Mouse (Mus musculus): ENCODE data around the gene Rnf135. TPM values are rescaled to one million over a fixed set of nuclear protein-coding genes. Genes with fewer than 3 reads are reported as not detected.
"Not testable (repeated sequence)": the region's sequence is repeated elsewhere in the genome, so short reads cannot be mapped to it uniquely, and the experiment has no call there.

Rnf135 gene
- polyA plus RNA-seq, 1 experiment = 4.8 TPM

DNA sequence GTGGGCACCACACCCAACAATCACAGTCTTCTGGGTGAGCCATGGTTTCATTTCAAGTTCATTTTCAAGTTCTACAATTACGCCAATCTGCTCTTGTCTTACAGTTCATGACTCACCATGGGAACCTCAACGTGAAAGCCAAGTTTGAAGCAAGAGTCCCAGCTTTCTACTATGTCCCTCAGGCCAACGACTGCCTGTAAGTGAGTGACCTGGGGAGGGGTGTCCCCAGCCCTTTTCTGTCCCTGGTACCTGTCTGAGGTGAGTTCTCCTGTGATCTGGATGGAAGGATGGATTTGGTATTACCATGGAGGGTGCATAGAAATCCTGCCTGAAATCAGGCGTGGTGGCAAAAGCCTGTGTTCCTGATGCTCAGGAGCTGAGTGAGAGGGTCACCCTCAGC lies 26.8 kb upstream of the Rnf135 start:
- 65% methylated on average over 4 of the region's 4 CpGs for WGBS
- DNase-seq (ENCODE audit: low read depth, low spot score) = no peak

DNA sequence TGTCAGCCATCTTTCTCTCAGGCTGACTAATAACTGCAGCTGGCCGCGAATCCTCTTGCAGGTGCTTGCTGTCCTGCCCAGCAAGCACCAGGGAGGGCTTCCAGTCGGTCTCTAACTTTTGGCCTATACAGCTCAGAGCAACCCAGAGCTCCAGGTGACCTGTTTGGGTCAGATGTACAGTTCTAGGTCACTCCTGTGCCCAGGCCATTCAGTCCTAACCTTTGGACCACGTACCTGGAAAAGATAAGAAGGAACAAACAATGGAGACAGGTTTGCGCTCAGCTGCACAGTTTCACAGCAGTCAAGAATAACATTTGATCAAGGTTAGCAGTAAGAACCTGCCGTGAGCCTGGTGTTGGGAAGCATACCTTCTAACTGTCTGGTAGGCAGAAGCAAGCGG lies 24.6 kb upstream of the Rnf135 start:
- DNase-seq (ENCODE audit: low read depth, low spot score) = no peak
- WGBS = 37% methylated on average over 7 of the region's 7 CpGs

DNA sequence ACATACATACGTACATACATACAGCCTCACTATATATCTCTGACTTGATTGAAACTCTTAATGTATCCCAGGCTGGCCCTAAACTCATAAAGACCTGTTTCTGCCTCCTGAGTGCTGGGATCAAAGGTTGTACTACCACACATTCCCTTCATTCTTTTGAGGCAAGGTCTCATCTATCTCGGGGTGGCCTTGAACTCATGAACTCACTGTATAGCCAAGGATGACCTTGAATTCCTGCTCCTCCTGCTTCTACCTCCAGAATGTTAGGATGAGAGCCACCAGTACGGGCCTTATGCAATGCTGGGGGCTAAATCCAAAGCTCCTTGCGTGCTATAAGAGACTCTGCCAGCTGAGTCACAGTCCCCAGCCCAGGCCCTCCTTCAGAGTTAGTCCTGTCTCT lies 22.6 kb upstream of the Rnf135 start:
- no peak for DNase-seq (ENCODE audit: low read depth, low spot score)
- WGBS = 73% methylated on average over 4 of the region's 4 CpGs

DNA sequence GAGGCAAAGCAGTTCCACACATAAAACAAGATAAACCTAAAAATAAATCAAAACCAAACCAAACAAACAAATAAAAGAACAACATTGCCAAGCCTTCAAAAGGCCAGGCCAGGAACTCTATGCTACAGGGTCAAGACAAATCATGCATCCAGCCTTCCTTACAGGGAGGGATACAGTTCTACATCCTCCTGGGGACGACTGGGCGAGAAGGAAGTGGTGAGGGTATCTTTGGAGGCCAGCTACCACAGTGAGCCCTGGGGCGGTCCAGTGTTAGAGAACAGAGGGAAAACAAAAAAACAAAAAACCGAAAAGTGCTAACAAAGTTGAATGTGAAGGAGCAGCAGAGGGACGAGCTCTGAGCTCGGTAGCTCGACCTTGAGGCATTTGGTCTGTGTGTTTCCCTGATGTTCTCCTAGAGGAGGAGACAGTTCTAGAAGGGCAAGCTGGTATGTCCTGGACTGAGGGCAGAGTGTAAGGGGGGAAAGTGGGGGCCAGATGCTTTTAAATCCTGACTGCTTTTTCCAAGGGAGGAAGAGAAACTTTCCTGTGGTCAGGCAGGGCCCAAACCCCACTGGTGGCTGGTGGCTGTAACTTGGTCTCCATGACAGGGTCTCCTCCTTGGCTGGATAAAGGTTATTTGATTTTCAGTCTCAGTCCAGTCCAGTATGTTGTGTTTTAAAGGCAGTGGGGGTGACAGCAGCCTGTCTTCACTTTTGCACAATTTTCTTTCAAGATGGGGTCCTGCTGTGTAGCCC lies 20.1 kb upstream of the Rnf135 start:
- no peak for DNase-seq (ENCODE audit: low read depth, low spot score)
- 73% methylated on average over 7 of the region's 7 CpGs for WGBS

DNA sequence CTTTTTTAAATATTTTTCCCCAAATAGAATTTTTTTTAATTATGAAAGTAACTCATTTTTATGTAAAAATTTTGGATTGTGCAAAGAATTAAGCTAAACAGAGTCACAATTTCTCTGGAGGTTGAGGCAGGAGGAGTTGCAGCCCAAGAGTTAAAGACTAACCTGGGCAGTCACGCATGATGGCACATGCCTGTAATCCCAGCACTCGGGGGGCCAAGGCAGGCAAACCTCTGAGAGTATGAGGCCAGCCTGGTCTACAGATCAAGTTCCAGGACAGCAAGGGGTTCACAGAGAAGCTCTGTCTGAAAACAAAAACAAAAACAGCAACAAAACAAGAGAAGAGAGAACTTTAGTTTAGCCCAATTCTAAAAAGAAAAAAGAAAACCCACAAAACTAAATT lies 19.4 kb upstream of the Rnf135 start:
- DNase-seq (ENCODE audit: low read depth, low spot score) = no peak
- WGBS = 63% methylated on average over 2 of the region's 2 CpGs

DNA sequence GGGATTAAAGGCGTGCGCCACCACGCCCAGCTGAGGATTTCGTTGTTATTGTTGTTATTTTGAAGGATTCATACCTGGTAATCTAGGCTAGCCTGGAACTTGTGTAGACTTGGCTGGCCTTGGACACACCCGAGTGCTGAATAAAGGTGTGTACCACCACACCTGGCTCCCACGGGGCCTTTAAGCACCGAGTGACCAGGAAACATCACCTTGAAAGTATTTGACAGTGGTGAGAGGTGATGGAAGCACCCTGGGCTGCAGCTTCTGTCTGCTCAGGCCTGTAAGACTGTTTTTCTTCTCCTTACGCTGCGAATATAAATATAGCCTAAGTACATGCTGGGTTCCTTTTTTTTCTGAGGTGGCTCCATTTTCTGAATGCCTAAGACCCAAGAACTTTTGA lies 15.5 kb upstream of the Rnf135 start:
- 66% methylated on average over 9 of the region's 9 CpGs for WGBS
- no peak for DNase-seq (ENCODE audit: low read depth, low spot score)

DNA sequence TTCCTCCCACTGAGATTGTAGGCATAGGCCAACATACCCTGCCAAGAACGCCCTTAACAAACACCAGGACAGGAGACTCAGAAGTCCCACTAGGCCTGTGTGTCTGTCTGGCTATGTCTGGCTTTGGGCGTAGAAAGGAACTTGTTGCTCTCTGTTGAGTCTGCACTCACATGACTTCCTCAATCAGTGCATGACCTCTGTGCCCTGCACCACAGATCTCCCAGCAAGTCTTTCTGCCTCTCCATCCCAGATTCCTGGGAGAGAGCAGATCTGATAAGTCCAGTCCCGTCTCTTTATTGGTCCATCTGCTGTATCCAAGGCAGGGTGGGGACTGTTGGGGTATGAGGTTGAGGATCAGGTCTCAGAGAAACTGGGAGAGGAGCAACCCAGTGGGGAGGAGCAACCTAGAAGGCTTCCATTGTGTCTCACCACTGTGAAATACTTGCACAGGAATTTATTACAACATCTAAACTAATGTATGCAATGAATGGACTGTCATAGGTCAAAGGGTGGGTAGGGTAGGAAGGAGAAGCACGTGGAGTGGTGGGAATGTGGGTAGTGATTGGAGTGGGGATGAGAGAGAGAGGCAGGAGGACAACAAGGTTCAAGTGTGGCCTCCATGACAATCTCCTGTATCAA lies 14.9 kb upstream of the Rnf135 start:
- DNase-seq (ENCODE audit: low read depth, low spot score) = no peak
- WGBS = 46% methylated on average over 4 of the region's 4 CpGs

DNA sequence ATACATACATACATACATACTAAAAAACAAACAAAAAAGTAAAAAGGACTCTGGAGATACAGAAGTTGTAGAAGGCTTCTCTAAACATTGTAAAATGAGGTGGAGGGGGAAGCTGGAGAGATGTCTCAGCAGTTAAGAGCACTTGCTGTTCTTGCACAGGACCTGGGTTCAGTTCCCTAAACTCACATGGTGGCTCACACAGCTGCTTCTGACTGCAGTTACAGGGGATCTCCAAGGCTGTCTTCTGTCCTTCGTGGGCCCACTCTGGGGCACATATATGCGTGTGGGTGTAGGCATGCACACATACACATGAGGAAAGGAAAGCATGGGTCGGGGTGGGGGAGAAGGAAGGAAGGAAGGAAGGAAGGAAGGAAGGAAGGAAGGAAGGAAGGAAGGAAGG lies 14.0 kb upstream of the Rnf135 start:
- WGBS = 74% methylated on average over 3 of the region's 3 CpGs

DNA sequence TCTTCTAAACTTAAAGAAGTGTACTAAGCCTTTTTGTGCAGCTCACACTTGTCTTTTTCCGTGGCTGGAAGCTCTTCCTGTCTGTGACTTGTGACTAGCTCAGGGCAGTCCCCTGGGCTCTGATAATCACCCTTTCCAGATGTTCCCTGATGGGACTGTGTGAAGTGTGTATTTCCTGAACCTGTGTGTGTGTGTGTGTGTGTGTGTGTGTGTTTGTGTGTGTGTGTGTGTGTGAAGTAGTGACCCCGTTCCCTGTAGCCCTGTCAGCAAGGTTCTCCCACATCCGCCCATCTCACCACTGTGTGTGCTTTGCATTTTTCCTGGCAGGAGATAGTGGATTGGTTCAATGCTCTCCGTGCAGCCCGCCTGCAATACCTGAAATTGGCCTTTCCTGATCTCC lies 13.3 kb upstream of the Rnf135 start:
- no peak for DNase-seq (ENCODE audit: low read depth, low spot score)
- WGBS = 65% methylated on average over 5 of the region's 5 CpGs

More for the DNA sequence above, 14.0 kb upstream of the Rnf135 start:
- DNase-seq (ENCODE audit: low read depth, low spot score) = no peak

DNA sequence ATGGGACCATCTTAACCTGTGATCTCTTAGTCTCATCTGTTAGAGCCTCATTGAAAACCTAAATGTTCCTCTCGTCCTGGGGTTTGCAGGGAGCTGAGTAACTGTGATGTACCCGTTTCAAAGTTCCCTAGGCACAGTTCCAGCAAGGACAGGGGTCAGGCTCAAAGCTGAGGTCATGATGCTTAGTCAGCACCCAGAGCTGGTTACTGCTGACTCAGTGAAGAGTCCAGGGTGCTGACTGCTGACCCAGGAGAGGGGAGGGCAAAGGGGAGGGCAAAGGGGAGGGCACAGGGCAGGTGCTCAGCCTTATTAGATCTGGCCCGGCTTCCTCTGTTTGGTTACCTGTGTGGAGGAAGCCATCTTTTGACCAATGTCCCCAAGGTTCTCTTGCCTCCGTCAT lies 11.8 kb upstream of the Rnf135 start:
- no peak for DNase-seq (ENCODE audit: low read depth, low spot score)
- WGBS = 40% methylated on average over 4 of the region's 4 CpGs

DNA sequence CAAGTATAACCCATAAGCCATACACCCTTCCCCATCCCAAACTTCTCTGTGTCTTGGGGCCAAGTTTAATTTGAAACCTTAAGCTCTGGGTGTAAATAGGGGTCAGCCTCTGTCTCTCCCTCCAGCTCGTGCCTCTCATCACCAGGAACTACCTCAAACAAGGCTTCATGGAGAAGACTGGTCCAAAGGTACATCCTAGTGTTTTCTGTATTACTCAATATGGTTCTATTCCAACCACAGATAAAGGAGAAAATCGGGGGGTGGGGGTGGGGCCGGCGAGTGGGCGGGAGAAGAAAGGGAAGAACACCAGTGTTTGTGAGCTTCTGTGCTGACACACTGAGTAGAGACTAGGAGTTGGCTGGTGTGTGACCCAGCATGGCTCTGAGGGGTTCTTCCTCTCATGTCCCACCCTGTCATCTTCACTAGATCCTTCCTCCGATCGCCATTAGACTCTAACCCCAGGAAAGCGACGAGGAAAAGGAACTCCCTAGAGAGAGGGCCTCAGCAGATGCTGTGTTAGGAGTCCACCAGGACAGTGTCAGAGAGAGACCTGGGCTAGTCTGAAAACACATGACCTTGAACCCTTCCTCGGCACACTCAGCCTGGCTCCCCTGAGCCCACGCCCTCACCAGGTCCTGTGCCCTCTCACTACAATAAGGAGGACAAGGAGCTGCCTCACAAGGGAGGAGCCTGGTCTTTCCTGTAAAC lies 9.5 kb upstream of the Rnf135 start:
- 74% methylated on average over 11 of the region's 11 CpGs for WGBS
- DNase-seq (ENCODE audit: low read depth, low spot score) = no peak

DNA sequence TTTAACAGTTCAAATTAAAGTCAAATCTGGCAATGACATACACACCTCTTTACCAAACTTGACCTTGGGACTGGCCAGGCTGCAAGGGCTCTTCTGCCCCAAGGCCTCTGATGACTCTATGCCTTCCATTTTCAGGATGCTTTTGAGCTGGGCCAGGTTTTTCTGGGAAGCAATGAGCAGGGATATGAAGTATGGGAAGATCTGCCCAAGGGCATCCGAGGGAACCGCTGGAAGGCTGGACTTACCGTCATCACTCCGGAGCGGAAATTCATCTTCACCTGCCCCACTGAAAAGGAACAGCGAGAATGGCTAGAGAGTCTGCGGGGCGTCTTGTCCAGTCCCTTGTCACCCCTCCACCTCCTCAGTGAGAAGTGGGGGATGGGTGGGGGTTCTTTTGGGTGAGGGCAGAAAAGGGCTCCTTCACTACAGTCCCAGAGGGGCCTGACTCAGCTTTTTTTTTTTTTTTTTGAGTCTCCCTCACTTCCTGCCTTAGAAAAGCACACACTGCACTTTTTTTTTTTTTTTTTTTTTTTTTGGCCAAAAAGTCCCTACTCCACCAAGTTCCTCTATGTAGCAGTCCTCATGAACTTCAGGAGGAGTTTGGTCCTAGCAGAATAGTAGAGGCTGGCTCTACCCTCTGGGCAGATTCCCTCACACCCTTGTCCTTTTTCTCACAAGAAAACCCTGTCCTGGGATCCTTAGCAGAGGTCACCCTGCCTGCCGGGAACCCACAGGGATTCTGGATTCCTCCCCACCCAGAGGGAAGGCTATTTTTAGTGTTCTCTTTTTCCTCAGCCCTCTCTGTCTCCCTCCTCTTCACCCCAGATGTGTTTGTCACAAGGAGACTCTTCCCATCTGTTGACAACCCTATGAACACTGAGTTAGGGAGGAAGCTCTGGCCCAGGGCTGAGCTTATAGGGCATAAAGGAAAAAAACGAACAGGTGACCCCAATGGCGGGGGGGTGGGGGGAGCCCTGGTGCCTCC lies 6.4 kb upstream of the Rnf135 start:
- 83% methylated on average over 11 of the region's 11 CpGs for WGBS
- DNase-seq (ENCODE audit: low read depth, low spot score) = no peak

DNA sequence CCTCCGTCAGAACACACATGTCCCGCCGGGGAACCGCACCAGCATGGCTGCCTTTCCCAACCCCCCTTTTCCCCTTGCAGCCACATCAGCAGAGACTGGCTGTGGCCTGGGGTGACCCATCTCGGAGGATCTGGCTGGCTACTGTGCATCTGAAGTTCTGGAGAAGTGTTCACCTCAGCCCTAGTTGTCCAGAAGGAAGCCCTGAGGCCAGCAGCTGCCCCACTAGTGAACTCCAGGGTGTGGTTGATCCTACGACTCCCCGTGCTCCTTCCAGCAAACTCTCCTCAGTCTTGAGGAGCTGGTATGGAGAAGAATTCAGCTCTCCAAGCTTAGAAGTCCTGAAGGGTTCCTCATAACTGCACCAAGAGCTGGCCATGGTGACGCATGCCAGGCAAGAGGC lies 5.3 kb upstream of the Rnf135 start:
- 74% methylated on average over 8 of the region's 8 CpGs for whole genome bisulfite sequencing
- DNase-seq (ENCODE audit: low read depth, low spot score) = no peak

DNA sequence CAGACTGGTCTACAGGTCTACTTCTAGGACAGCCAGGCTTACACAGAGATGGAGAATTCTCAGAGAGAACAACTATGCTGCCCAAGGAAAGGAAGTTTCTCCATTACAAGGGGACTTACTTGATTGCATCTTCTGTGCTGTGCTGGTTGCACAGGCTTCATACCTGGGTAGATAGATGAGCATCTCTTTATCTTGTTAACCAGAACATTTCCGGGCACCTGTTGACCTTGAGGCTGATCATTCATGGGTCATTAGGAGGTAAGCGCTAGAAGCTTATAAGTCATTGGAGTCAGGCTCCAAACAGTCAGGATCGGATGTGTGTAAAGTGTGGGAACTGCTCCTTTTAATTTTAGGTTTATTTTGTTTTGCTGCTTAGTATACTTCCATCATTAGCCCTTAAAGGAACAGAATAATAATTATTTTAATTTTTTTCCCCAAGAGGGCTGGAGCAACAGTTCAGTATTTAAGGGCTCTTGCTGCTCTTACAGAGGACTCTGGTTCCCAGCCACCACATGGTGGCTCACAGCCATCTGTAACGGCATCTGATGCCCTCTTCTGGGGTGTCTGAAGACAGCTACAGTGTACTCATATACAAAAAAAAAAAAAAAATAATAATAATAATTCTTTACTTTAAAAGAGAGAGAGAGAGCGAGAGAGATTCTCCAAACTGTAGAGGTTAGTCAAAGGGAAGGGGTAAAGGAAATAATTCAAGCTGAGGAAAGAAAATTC lies 2.5 kb upstream of the Rnf135 start:
- WGBS = 70% methylated on average over 5 of the region's 5 CpGs
- DNase-seq (ENCODE audit: low read depth, low spot score) = no peak

DNA sequence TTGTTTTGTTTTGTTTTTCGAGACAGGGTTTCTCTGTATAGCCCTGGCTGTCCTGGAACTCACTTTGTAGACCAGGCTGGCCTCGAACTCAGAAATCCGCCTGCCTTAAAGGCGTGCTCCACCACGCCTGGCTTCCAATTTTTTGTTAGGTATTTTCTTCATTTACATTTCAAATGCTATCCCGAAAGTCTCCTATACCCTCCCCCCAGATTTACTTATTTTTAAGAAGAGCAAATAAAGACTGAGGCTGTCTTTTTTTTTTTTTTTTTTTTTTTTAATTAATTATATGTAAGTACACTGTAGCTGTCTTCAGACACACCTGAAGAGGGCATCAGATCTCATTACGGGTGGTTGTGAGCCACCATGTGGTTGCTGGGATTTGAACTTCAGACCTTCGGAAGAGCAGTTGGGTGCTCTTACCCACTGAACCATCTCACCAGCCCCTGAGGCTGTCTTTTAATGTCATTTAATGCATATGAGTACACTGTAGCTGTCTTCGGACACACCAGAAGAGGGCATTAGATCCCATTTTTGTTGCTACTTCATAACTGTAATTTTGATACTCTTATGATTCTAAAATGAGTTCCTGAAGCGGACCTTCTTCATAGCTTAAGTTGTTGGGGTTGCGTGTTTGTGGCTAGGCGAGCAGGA lies 472 bp upstream of the Rnf135 start:
- WGBS = 39% methylated on average over 12 of the region's 12 CpGs
- not testable (repeated sequence) for DNase-seq (ENCODE audit: low read depth, low spot score)

DNA sequence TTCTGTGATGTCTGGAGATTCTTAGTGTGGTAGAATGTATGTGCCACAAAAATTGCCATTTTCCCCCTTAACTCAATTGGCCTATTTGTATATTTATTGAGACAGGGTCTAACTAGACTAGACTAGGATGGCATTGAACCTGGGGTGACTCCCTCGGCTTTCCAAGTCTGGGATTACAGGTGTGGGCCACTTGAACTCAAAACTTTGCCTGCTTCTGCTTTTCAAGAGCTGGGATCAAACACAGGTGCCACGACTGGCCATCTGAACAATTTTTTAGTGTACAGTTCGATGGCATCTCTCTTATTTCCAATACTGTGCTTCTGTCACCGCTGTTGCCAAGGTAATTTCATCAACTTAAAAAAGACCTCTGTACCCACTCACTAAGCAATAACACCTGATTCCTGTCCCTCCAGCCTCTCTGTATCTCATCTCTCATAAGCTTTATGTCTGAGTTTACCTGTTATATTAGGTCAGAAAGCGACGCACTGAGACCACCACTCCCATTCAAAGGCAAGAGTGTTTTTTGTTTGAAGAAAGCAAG lies 950 bp downstream of the Rnf135 start:
- 71% methylated on average over 6 of the region's 6 CpGs for WGBS
- no peak for DNase-seq (ENCODE audit: low read depth, low spot score)

DNA sequence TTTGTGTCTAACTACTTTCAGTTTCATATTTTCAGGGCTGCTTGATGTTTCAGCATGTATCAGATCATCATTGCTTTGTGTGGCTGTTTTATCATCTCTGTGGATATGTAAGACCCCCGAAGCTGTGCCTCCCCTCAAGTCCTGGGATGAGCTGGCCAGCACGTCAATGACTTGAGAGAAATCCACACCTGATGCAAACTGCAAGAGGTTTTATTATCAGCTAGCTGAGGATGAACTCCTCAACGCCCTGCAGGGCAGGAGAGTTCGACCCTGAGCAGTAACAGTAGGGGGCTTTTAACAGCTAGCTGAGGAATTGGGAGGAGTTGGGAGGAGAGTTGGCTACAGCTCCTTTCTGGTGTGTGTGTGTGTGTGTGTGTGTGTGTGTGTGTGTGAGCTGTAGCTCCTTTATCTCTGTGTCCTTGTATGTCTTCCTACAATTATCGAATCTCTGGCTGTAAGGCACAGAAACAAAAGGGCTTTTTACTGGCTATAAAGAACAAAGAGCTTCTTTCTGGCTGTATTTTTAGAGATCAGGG lies 1.9 kb downstream of the Rnf135 start:
- 77% methylated on average over 5 of the region's 5 CpGs for WGBS
- DNase-seq (ENCODE audit: low read depth, low spot score) = not testable (repeated sequence)

DNA sequence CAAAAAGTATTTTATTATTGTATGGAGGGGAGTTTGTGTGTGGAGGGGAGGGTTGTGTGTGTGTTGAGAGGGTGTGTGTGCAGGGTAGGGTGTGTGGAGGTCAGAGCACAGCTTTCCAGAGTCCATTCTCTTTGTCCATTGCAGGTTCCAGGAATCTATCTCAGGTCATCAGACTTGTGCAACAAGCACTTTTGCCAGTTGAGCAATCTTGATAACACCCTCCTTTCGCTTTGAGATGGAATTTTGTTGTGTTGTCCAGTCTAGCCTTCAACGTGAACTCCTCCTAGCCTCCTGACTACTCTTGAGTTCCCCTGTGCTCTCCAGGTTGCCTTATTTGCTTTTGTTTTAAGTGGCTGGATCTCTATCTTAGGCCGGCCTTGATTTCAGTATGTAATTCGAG lies 6.6 kb downstream of the Rnf135 start:
- no peak for DNase-seq (ENCODE audit: low read depth, low spot score)
- 71% methylated on average over 4 of the region's 4 CpGs for WGBS

Measured in large intestine, adult 2 months (tissue).